In the genomic region with DNA sequence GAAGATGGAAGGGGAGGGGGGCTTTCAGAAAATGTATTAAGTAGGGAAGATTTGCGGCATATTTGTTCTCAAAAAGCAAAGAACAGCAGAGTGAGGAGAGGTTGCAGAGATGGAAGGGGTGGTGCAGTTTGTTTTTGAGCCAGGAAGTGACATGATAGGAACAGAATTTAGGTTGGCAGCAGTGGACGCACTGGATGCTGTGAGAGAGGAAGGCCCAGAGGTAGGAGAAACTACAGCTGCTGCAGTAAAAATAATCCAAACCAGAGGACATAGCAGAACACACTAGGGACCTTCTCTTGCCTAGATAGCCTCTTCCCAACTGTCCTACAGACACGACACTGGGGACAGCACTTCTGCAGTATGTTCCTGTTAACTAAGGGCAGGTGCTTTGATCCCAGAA, we compare ENCODE assay signal across 11 mouse cellular contexts. TPM values are rescaled to one million over a fixed set of nuclear protein-coding genes. Genes with fewer than 3 reads are reported as not detected.
DNase-seq lines count a peak whose midpoint lies in the region; ATAC-seq and TF ChIP-seq lines count a peak whose summit lies in the region.
"Had no signal": no experiment of that assay in that cellular context is flagged by ENCODE, and none has a peak within 500 bp of the region (broad histone marks: within the 10 kb centered on the region; RNA-seq: fewer than 3 reads in every experiment).

No protein-coding gene starts in this region.

- TF ChIP-seq CTCF in hindbrain, postnatal 0 days (IDR thresholded peaks at IDR 0.05; ENCODE audit: low read depth) = no peak

- H3K27me3 ChIP-seq in heart, embryonic 12.5 days (replicated peaks) = no peaks in the 10 kb centered on the region
- H3K27me3 ChIP-seq in heart, embryonic 14.5 days (ENCODE audit: control insufficient read depth, insufficient read depth, low read length) = no peaks in the 10 kb centered on the region
- H3K27me3 ChIP-seq in hindbrain, postnatal 0 days (ENCODE audit: insufficient read depth, low read length) = no peaks in the 10 kb centered on the region
- H3K27me3 ChIP-seq: limb, embryonic 12.5 days had no signal

- H3K27ac ChIP-seq in heart, embryonic 12.5 days (ENCODE audit: poor library complexity, severe bottlenecking) = no peak overlapping the region
- peak overlapping the region; percentile 24 to 35; a peak in 2 of 4 replicates for H3K27ac ChIP-seq in heart, embryonic 14.5 days (replicated peaks in 1 of 2; ENCODE audit: control insufficient read depth in 1 of 2, insufficient read depth in 1 of 2, low read depth in 2 of 2, low read length in 2 of 2)
- H3K27ac ChIP-seq in hindbrain, postnatal 0 days = no peak overlapping the region
- H3K27ac ChIP-seq: limb, embryonic 12.5 days had no signal

- H3K9ac ChIP-seq in heart, embryonic 12.5 days = no peak overlapping the region
- no peak overlapping the region; the same call in 1 of the 2 replicates for H3K9ac ChIP-seq in heart, embryonic 14.5 days (ENCODE audit: low read length)
- H3K9ac ChIP-seq in hindbrain, postnatal 0 days (replicated peaks; ENCODE audit: low read length) = no peak overlapping the region
- H3K9ac ChIP-seq: limb, embryonic 12.5 days had no signal

- DNase-seq in heart, adult 11 months = peak; percentile 98
- DNase-seq in urinary bladder, postnatal 14 days (ENCODE audit: low spot score) = peak; percentile 51
- no peak for DNase-seq in urinary bladder, postnatal 10 days (ENCODE audit: low spot score)
- peak; percentile 74 for DNase-seq in skeletal muscle tissue, adult 2 months (ENCODE audit: low read depth, low spot score)
- no peak for DNase-seq in hindbrain, postnatal 0 days (ENCODE audit: low spot score)
- DNase-seq: adrenal gland, adult 2 months; thymus, postnatal 14 days had no signal

- H3K9me3 ChIP-seq in heart, embryonic 12.5 days (replicated peaks) = no peaks in the 10 kb centered on the region
- no peaks in the 10 kb centered on the region for H3K9me3 ChIP-seq in heart, embryonic 14.5 days (ENCODE audit: control insufficient read depth, low read length)
- H3K9me3 ChIP-seq in hindbrain, postnatal 0 days (ENCODE audit: low read length) = no peaks in the 10 kb centered on the region
- H3K9me3 ChIP-seq: limb, embryonic 12.5 days had no signal

- 41% methylated on average over 3 of the region's 3 CpGs for WGBS in heart, embryonic 12.5 days
- 51% methylated on average over 3 of the region's 3 CpGs for WGBS in heart, embryonic 14.5 days
- 65% methylated on average over 3 of the region's 3 CpGs for WGBS in hindbrain, postnatal 0 days

- no peak overlapping the region for H3K4me2 ChIP-seq in heart, embryonic 12.5 days
- no peak overlapping the region for H3K4me2 ChIP-seq in heart, embryonic 14.5 days (ENCODE audit: low read length)
- H3K4me2 ChIP-seq in hindbrain, postnatal 0 days (ENCODE audit: low read depth, low read length) = no peak overlapping the region
- H3K4me2 ChIP-seq: limb, embryonic 12.5 days had no signal

- H3K36me3 ChIP-seq in heart, embryonic 12.5 days = no peaks in the 10 kb centered on the region
- no peaks in the 10 kb centered on the region for H3K36me3 ChIP-seq in heart, embryonic 14.5 days (ENCODE audit: control insufficient read depth, insufficient read depth, low read length)
- H3K36me3 ChIP-seq in hindbrain, postnatal 0 days (ENCODE audit: insufficient read depth, low read length) = no peaks in the 10 kb centered on the region

- H3K4me3 ChIP-seq in heart, embryonic 12.5 days = no peak overlapping the region
- no peak overlapping the region for H3K4me3 ChIP-seq in heart, embryonic 14.5 days (ENCODE audit: control insufficient read depth in 1 of 2, insufficient read depth in 1 of 2, low read depth in 1 of 2, low read length in 2 of 2)
- H3K4me3 ChIP-seq in hindbrain, postnatal 0 days (ENCODE audit: low read length) = no peak overlapping the region
- H3K4me3 ChIP-seq: limb, embryonic 12.5 days had no signal

- peaks cover 14% of the 10 kb centered on the region for H3K4me1 ChIP-seq in heart, embryonic 12.5 days (replicated peaks)
- peaks cover 0 to 10% of the 10 kb centered on the region in 2 experiments; a peak in 1 of 4 replicates for H3K4me1 ChIP-seq in heart, embryonic 14.5 days (ENCODE audit: control insufficient read depth in 2 of 2, insufficient read depth in 2 of 2, low read length in 2 of 2)
- no peaks in the 10 kb centered on the region for H3K4me1 ChIP-seq in hindbrain, postnatal 0 days (ENCODE audit: insufficient read depth, low read length)

- no peak for ATAC-seq in heart, embryonic 12.5 days (ENCODE audit: insufficient number of reproducible peaks, low FRiP score)
- no peak for ATAC-seq in heart, embryonic 14.5 days (ENCODE audit: insufficient number of reproducible peaks, insufficient read depth, low FRiP score, low read depth)
- no peak for ATAC-seq in hindbrain, postnatal 0 days
- ATAC-seq in monocyte, adult 5-6 weeks (replicated peaks; ENCODE audit: insufficient number of reproducible peaks, low FRiP score, low TSS enrichment, poor library complexity, severe bottlenecking) = no peak

RNA-seq across cellular contexts. Expression of a gene that starts 9.2 kb away (rescaled TPM):
- 11.5 and 12.2 TPM in 2 replicates for polyA plus RNA-seq in heart, embryonic 12.5 days (2016; fragmentation: Nextera tagmentation; extraction: Ambion mirVana)
- polyA plus RNA-seq in heart, embryonic 14.5 days (2014; fragmentation: Nextera tagmentation; extraction: Ambion mirVana) = 15.0 and 15.4 TPM in 2 replicates
- 7.3 and 8.7 TPM in 2 replicates for total RNA-seq in hindbrain, postnatal 0 days (2014; rRNA removed)
- polyA plus RNA-seq in hindbrain, postnatal 0 days (2015; fragmentation: Nextera tagmentation; extraction: Ambion mirVana) = 4.6 and 6.0 TPM in 2 replicates
- 11.4 to 17.9 TPM (median 13.6 TPM) in 3 replicates for total RNA-seq in monocyte, adult 5-6 weeks (2017)

RNA-seq across cellular contexts. Expression of a gene that starts 51.3 kb away (rescaled TPM):
- polyA plus RNA-seq in heart, embryonic 12.5 days (2016; fragmentation: Nextera tagmentation; extraction: Ambion mirVana) = 46.6 and 47.0 TPM in 2 replicates
- 39.6 and 40.2 TPM in 2 replicates for polyA plus RNA-seq in heart, embryonic 14.5 days (2014; fragmentation: Nextera tagmentation; extraction: Ambion mirVana)
- total RNA-seq in hindbrain, postnatal 0 days (2014; rRNA removed) = 21.1 and 25.5 TPM in 2 replicates
- polyA plus RNA-seq in hindbrain, postnatal 0 days (2015; fragmentation: Nextera tagmentation; extraction: Ambion mirVana) = 28.7 and 29.5 TPM in 2 replicates
- 11.8 to 14.7 TPM (median 13.0 TPM) in 3 replicates for total RNA-seq in monocyte, adult 5-6 weeks (2017)

Comparison
In these comparisons a context has a peak if more than half of its experiments do, and no peak if none do; other contexts are left out.
1. DNase-seq: peak in heart, adult 11 months (single experiment), urinary bladder, postnatal 14 days (single experiment) and skeletal muscle tissue, adult 2 months (single experiment); none in urinary bladder, postnatal 10 days (single experiment) and hindbrain, postnatal 0 days (single experiment).
2. H3K27ac ChIP-seq: peak in heart, embryonic 14.5 days (2 of 2); none in heart, embryonic 12.5 days (single experiment) and hindbrain, postnatal 0 days (single experiment).